Mouse (Mus musculus): ENCODE measurements around the gene Fbxw4. TPM values are rescaled to one million over a fixed set of nuclear protein-coding genes. Genes with fewer than 3 reads are reported as not detected.
A peak's percentile ranks its signal among the peaks of the same experiment; 100 is the strongest.

The Fbxw4 gene
- polyA plus RNA-seq, 1 experiment from 2014 or later, result 6.7 TPM

DNA sequence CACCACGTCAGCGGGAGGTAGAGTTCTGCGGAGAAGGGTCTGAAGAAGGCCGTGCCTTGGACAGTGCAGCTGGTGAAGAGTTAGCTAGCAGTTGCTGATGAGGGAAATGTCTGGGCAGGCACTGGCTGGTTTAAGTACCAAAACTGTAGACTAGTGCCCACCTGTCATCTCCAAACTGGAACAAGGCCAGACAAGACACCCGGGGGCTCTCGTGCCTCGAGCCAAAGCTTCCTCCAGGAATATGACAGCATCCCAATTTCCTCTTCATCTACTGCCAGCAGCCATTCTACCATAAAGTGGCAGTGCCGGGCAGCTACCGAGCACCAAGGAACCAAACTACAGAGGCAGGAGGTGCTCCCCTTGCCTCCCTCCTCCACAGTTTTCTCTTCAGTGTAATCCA is 67.2 kb downstream of the Fbxw4 start:
- Histone ChIP-seq H3K36me3 (ENCODE audit: control insufficient read depth, insufficient read depth, low read length) (no peaks in the 10 kb centered on the region), H3K4me3 (ENCODE audit: low read length) (no peak overlapping the region), H3K9me3 (ENCODE audit: control insufficient read depth, low read length) (no peaks in the 10 kb centered on the region), H3K9ac (ENCODE audit: low read depth, low read length) (no peak overlapping the region), H3K27ac (ENCODE audit: low read depth, low read length) (no peak overlapping the region), H3K27me3 (replicated peaks; ENCODE audit: control insufficient read depth, insufficient read depth, low read length) (no peaks in the 10 kb centered on the region), H3K4me2 (ENCODE audit: low read length) (no peak overlapping the region), H3K4me1 (ENCODE audit: control insufficient read depth, insufficient read depth, low read depth, low read length) (peaks cover 13% of the 10 kb centered on the region)
- 72% methylated on average over 9 of the region's 9 CpGs for WGBS
- ATAC-seq, result 0 out of 2 replicates have a peak, but pooled peaks have one; percentile 19

DNA sequence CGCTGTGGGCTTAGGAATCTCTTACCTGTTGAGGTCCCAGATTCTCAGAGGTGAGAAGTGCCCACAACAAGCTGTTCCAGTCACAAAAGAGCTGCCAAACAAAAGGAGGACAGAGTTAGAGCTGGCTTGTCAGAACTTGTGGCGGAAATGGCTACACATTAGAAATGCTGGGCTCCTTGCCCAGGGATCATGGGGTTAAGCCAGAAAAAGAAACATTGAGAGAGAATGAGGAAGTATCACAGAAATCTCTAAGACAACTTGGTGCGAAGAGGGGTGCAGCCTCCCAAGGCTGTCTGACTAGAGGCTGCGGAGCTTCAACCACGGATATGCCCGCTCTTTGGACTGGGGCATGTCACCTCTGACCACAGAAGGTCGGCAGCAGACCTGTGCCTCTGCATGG is 68.4 kb downstream of the Fbxw4 start:
- peaks cover 12% of the 10 kb centered on the region for H3K4me1 ChIP-seq (ENCODE audit: control insufficient read depth, insufficient read depth, low read depth, low read length)
- no peak overlapping the region for H3K4me2 ChIP-seq (ENCODE audit: low read length)
- no peak for ATAC-seq
- WGBS, result 76% methylated on average over 7 of the region's 7 CpGs
- no peak overlapping the region for H3K9ac ChIP-seq (ENCODE audit: low read depth, low read length)
- no peaks in the 10 kb centered on the region for H3K9me3 ChIP-seq (ENCODE audit: control insufficient read depth, low read length)
- H3K27ac ChIP-seq (ENCODE audit: low read depth, low read length), result no peak overlapping the region
- no peak overlapping the region for H3K4me3 ChIP-seq (ENCODE audit: low read length)
- H3K36me3 ChIP-seq (ENCODE audit: control insufficient read depth, insufficient read depth, low read length), result no peaks in the 10 kb centered on the region
- H3K27me3 ChIP-seq (replicated peaks; ENCODE audit: control insufficient read depth, insufficient read depth, low read length), result no peaks in the 10 kb centered on the region

DNA sequence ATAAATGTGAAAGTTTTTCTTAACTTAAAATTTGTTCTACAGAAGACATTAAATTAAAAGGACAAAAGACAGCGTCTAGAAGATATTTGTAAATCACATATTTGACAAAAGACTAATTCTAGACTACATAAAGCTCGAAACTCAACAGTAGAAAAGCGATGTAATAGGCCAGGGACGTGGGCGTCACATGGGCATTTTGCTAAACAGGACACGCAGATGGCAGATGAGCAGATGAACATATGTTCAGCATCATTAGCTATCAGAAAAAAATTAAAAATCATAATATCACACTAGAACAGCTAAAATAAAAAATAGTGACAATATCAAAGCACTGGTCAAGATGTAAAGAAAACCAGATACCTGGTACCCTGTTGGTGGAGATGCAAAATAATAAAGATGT is 70.4 kb downstream of the Fbxw4 start:
- WGBS, result 84% methylated on average over 6 of the region's 6 CpGs
- H3K36me3 ChIP-seq (ENCODE audit: control insufficient read depth, insufficient read depth, low read length), result no peaks in the 10 kb centered on the region
- ATAC-seq, result no peak
- 0 out of 2 replicates have a peak, but pooled peaks cover 3% of the 10 kb centered on the region for H3K4me1 ChIP-seq (ENCODE audit: control insufficient read depth, insufficient read depth, low read depth, low read length)
- H3K9ac ChIP-seq (ENCODE audit: low read depth, low read length), result no peak overlapping the region
- no peaks in the 10 kb centered on the region for H3K9me3 ChIP-seq (ENCODE audit: control insufficient read depth, low read length)
- no peak overlapping the region for H3K27ac ChIP-seq (ENCODE audit: low read depth, low read length)
- no peak overlapping the region for H3K4me2 ChIP-seq (ENCODE audit: low read length)
- no peak overlapping the region for H3K4me3 ChIP-seq (ENCODE audit: low read length)
- no peaks in the 10 kb centered on the region for H3K27me3 ChIP-seq (replicated peaks; ENCODE audit: control insufficient read depth, insufficient read depth, low read length)

DNA sequence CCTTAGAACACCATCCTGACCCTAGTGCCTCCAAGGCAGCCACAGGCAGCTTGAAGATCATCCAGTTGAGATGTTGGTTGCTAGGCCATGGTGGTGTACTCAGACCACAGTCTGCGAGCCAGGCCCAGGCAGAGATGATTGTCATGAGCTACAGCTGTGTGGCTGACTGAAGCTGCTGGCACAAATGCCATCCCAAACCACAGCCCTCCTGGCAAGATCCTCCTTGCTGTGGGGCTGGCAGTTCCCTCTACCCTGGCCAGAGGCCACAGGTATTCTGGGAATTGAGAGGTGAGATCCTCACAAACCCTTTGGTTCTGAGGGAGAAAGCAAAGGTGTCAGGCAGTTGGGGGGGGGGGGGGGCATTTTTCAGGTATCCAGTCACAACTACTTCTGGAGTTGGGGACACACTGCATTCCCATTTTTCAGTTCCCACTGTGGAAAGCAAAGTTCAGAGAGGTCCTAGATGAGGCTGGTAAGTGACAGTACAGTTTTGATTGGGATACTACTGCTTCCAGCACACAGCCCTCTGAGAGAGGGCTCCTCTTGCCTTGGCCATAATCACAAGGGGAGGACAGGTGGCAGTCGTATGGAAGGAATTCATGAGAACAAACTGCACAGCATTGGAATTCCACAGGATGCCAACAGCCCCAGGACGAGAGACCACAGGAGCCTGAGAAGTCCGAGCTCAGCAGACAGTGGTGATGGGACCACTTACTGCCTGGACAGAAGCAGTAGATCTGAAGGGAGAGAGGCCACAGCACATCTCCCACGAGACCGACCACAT is 72.4 kb downstream of the Fbxw4 start:
- ATAC-seq, result no peak
- Histone ChIP-seq H3K9me3 (ENCODE audit: control insufficient read depth, low read length) (no peaks in the 10 kb centered on the region), H3K27me3 (replicated peaks; ENCODE audit: control insufficient read depth, insufficient read depth, low read length) (no peaks in the 10 kb centered on the region), H3K27ac (ENCODE audit: low read depth, low read length) (no peak overlapping the region), H3K9ac (ENCODE audit: low read depth, low read length) (no peak overlapping the region), H3K4me2 (ENCODE audit: low read length) (no peak overlapping the region), H3K4me1 (ENCODE audit: control insufficient read depth, insufficient read depth, low read depth, low read length) (0 out of 2 replicates have a peak, but pooled peaks cover 3% of the 10 kb centered on the region), H3K36me3 (ENCODE audit: control insufficient read depth, insufficient read depth, low read length) (no peaks in the 10 kb centered on the region), H3K4me3 (ENCODE audit: low read length) (no peak overlapping the region)
- WGBS, result 91% methylated on average over 6 of the region's 6 CpGs

DNA sequence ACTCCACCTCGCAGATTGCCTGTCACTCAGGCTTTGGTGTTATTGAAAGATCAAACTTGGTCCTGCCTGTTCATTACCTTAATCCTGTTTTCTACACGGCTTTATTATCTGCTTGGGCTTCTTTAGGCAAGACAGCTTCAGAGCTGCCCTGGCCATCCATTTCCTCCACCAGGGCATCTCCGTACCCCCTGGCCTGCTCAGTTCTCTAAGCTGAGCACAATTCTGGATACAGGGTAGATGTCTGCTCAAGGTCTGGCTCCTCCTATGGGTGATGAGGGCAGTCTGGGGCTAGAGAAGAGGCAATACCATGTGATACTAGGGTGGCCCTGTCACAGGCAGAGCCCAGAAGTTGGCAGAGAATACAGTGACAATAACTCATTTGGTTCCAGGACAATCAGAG is 73.3 kb downstream of the Fbxw4 start:
- 78% methylated on average over 3 of the region's 3 CpGs for WGBS
- Histone ChIP-seq H3K9me3 (ENCODE audit: control insufficient read depth, low read length) (no peaks in the 10 kb centered on the region), H3K4me1 (ENCODE audit: control insufficient read depth, insufficient read depth, low read depth, low read length) (peaks cover 5% of the 10 kb centered on the region; the same call in 1 of the 2 replicates), H3K27me3 (replicated peaks; ENCODE audit: control insufficient read depth, insufficient read depth, low read length) (no peaks in the 10 kb centered on the region), H3K9ac (ENCODE audit: low read depth, low read length) (no peak overlapping the region), H3K27ac (ENCODE audit: low read depth, low read length) (no peak overlapping the region), H3K36me3 (ENCODE audit: control insufficient read depth, insufficient read depth, low read length) (no peaks in the 10 kb centered on the region), H3K4me2 (ENCODE audit: low read length) (no peak overlapping the region), H3K4me3 (ENCODE audit: low read length) (no peak overlapping the region)
- no peak for ATAC-seq

DNA sequence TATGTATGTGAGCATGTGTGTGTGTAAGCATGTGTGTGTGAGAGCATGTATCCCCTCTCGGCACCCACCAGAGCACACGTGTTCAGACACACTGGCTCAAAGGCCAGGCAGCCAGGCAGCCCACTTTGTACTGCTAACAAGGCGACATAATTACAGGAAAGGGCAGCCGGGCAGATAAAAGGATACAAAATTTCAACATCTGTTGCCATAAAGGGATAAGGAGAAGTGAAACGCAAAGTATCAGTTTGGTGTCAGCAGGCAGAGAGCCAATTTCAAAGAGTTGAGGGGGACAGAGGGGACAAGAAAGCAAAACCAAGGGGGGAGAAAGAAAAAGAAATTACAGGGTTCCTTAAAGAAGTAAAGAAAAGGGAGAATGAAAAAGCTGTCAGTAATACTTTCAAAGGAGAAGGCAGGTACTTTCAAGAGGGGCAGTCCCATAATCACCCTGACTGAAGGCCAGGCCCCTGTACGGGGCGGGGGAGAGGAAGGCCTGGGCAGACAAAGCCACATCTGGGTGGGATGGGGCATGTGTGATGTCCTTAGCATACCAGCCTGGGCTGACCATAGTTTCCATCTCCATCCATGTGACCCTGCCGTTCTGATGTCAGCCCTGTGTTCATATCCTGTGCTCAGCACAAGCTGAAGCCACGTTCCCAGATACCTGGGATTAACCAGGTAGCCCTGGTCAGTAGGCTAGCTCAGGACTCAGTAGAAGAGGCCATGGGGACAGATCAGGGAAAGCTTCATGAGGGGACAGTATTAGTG is 75.1 kb downstream of the Fbxw4 start:
- no peaks in the 10 kb centered on the region for H3K27me3 ChIP-seq (replicated peaks; ENCODE audit: control insufficient read depth, insufficient read depth, low read length)
- no peak overlapping the region for H3K9ac ChIP-seq (ENCODE audit: low read depth, low read length)
- WGBS, result 75% methylated on average over 9 of the region's 9 CpGs
- H3K27ac ChIP-seq (ENCODE audit: low read depth, low read length), result no peak overlapping the region
- H3K4me1 ChIP-seq (ENCODE audit: control insufficient read depth, insufficient read depth, low read depth, low read length), result peaks cover 5% of the 10 kb centered on the region; the same call in 1 of the 2 replicates
- ATAC-seq, result no peak
- no peak overlapping the region for H3K4me3 ChIP-seq (ENCODE audit: low read length)
- H3K4me2 ChIP-seq (ENCODE audit: low read length), result no peak overlapping the region
- H3K9me3 ChIP-seq (ENCODE audit: control insufficient read depth, low read length), result no peaks in the 10 kb centered on the region
- H3K36me3 ChIP-seq (ENCODE audit: control insufficient read depth, insufficient read depth, low read length), result no peaks in the 10 kb centered on the region

DNA sequence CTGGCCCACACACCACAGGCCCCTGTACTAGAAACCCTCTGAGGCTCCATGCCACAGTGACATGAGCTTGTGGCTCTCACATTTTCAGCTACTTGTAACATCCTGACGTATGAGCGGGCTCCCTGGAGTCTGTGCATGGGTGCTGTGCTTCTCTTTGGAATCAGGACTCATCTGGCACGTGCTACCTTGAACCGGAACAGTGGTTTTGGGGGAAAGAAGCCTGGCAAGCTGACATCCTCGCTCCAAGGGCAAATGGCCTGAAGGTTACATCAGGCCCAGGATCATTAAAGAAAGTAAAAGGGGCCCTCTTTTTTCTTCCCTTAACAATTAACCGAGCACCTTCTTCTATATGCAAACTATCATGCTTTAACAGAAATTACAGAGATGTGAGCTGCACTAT is 77.0 kb downstream of the Fbxw4 start:
- Histone ChIP-seq H3K4me3 (ENCODE audit: low read length) (no peak overlapping the region), H3K27me3 (replicated peaks; ENCODE audit: control insufficient read depth, insufficient read depth, low read length) (no peaks in the 10 kb centered on the region), H3K36me3 (ENCODE audit: control insufficient read depth, insufficient read depth, low read length) (peaks cover 7% of the 10 kb centered on the region), H3K4me2 (ENCODE audit: low read length) (no peak overlapping the region), H3K9ac (ENCODE audit: low read depth, low read length) (no peak overlapping the region), H3K27ac (ENCODE audit: low read depth, low read length) (no peak overlapping the region), H3K9me3 (ENCODE audit: control insufficient read depth, low read length) (no peaks in the 10 kb centered on the region), H3K4me1 (ENCODE audit: control insufficient read depth, insufficient read depth, low read depth, low read length) (peaks cover 8% of the 10 kb centered on the region; the same call in 1 of the 2 replicates)
- 86% methylated on average over 6 of the region's 6 CpGs for WGBS
- ATAC-seq, result no peak

DNA sequence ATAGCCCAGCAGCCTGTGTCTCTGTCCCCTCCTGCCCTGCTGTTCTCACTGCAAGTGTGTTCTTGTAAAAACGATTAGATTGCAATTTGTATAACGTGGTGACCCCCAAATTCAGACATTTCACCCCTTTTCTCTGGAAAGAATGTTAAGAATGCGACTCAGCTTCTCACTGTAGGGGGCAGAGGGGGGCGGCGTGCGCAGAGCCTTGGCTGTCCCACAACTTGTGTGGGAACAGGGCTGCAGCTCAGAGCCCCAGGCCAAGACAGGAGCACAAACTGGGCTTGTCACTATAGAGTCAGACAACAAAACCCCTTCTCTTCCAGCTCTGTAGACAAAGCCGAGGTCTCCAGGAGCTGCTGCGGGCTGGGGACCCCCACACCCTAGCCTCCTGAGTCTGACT is 78.0 kb downstream of the Fbxw4 start:
- no peak for ATAC-seq
- Histone ChIP-seq H3K4me2 (ENCODE audit: low read length) (no peak overlapping the region), H3K36me3 (ENCODE audit: control insufficient read depth, insufficient read depth, low read length) (peaks cover 15% of the 10 kb centered on the region), H3K9ac (ENCODE audit: low read depth, low read length) (no peak overlapping the region), H3K4me3 (ENCODE audit: low read length) (no peak overlapping the region), H3K27me3 (replicated peaks; ENCODE audit: control insufficient read depth, insufficient read depth, low read length) (no peaks in the 10 kb centered on the region; the same call in 1 of the 2 replicates), H3K27ac (ENCODE audit: low read depth, low read length) (peak overlapping the region; percentile 31; the same call in 1 of the 2 replicates), H3K9me3 (ENCODE audit: control insufficient read depth, low read length) (no peaks in the 10 kb centered on the region), H3K4me1 (ENCODE audit: control insufficient read depth, insufficient read depth, low read depth, low read length) (peaks cover 8% of the 10 kb centered on the region; the same call in 1 of the 2 replicates)
- 10% methylated on average over 8 of the region's 8 CpGs for WGBS

DNA sequence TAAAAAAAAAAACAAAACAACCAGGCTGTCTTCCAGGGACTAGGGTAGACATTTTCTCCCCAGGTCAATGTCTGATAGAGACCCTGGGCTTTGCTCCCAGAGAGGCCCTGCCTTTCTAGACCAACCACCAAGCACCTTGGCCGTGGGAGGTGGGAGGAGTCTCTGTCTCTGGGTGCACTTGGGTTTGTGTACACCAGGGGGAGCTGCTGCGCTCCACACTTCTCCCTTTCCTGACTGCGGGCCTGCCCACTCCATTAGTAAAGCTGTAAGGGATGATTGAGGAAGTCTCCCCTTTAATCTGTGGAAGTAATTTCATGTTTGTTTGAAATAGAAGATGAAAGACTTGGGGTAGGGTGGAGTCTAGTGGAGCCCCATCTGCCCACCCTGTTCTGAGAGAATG is 78.9 kb downstream of the Fbxw4 start:
- Histone ChIP-seq H3K27me3 (replicated peaks; ENCODE audit: control insufficient read depth, insufficient read depth, low read length) (no peaks in the 10 kb centered on the region; the same call in 1 of the 2 replicates), H3K4me2 (ENCODE audit: low read length) (no peak overlapping the region), H3K4me3 (ENCODE audit: low read length) (no peak overlapping the region), H3K36me3 (ENCODE audit: control insufficient read depth, insufficient read depth, low read length) (peaks cover 16% of the 10 kb centered on the region), H3K9ac (ENCODE audit: low read depth, low read length) (no peak overlapping the region), H3K4me1 (ENCODE audit: control insufficient read depth, insufficient read depth, low read depth, low read length) (peaks cover 8% of the 10 kb centered on the region; the same call in 1 of the 2 replicates), H3K9me3 (ENCODE audit: control insufficient read depth, low read length) (no peaks in the 10 kb centered on the region), H3K27ac (ENCODE audit: low read depth, low read length) (no peak overlapping the region)
- no peak for ATAC-seq
- WGBS, result 73% methylated on average over 3 of the region's 3 CpGs
